Mouse (Mus musculus) 3T3-L1 (cell line): ENCODE data around the gene Ripor3.

ENCODE experiments used
- DNase-seq: peaks from one replicate; pipeline ENCODE4 v3.0.0-alpha.2; 2015; ENCODE audit warnings: low read depth, low spot score

The Ripor3 gene

GRCm38 (mm10) chr2:168009936-168010668 is at the start of gene Ripor3:
Gene Ripor3, minus strand, starts transcription at chr2:168010618.
- DNase-seq, result peak; percentile 86

GRCm38 (mm10) chr2:168059200-168059790 is 48.9 kb upstream of the Ripor3 start:
- peak; percentile 58 for DNase-seq

- peak; percentile 78 for DNase-seq
Measured at GRCm38 (mm10) chr2:168058488-168059199, 48.2 kb upstream of the Ripor3 start.

- DNase-seq, result peak; percentile 69
Measured at GRCm38 (mm10) chr2:168057876-168058275, 47.5 kb upstream of the Ripor3 start.

GRCm38 (mm10) chr2:168056666-168056933 is 46.2 kb upstream of the Ripor3 start:
- DNase-seq, result no peak

GRCm38 (mm10) chr2:168055910-168056665 is 45.7 kb upstream of the Ripor3 start:
- DNase-seq, result peak; percentile 64

GRCm38 (mm10) chr2:168054142-168054541 is 43.7 kb upstream of the Ripor3 start:
- no peak for DNase-seq

- peak; percentile 70 for DNase-seq
Measured at GRCm38 (mm10) chr2:168052689-168053088, 42.3 kb upstream of the Ripor3 start.

- no peak for DNase-seq
Measured at GRCm38 (mm10) chr2:168052156-168052555, 41.7 kb upstream of the Ripor3 start.

- DNase-seq, result no peak
Measured at GRCm38 (mm10) chr2:168050000-168050942, 39.9 kb upstream of the Ripor3 start.

GRCm38 (mm10) chr2:168049002-168049635 is 38.7 kb upstream of the Ripor3 start:
- DNase-seq, result peak; percentile 47

- no peak for DNase-seq
Measured at GRCm38 (mm10) chr2:168046467-168046866, 36.0 kb upstream of the Ripor3 start.

GRCm38 (mm10) chr2:168045771-168046170 is 35.4 kb upstream of the Ripor3 start:
- no peak for DNase-seq

- DNase-seq, result no peak
Measured at GRCm38 (mm10) chr2:168045357-168045756, 34.9 kb upstream of the Ripor3 start.

- DNase-seq, result no peak
Measured at GRCm38 (mm10) chr2:168044681-168045287, 34.4 kb upstream of the Ripor3 start.

GRCm38 (mm10) chr2:168042019-168042418 is 31.6 kb upstream of the Ripor3 start:
- DNase-seq, result no peak

- DNase-seq, result no peak
Measured at GRCm38 (mm10) chr2:168040751-168041150, 30.3 kb upstream of the Ripor3 start.

GRCm38 (mm10) chr2:168037063-168037462 is 26.6 kb upstream of the Ripor3 start:
- no peak for DNase-seq

GRCm38 (mm10) chr2:168035907-168036306 is 25.5 kb upstream of the Ripor3 start:
- DNase-seq, result no peak

- DNase-seq, result no peak
Measured at GRCm38 (mm10) chr2:168033905-168034304, 23.5 kb upstream of the Ripor3 start.
